Mouse (Mus musculus) kidney, adult 2 months (tissue): ENCODE measurements at regions not wholly inside any gene's neighbourhood (a gene's known extent, or its start where the extent isn't known, plus 50 kb on each side); places are given as distances from the start of the nearest gene placed in this dataset.

Experiments used
- DNase-seq: peaks from one replicate; pipeline ENCODE4 v3.0.0; 2021
- H3K27ac ChIP-seq: fragments of 200-500 bp; 2 replicates; pipeline ENCODE4 v1.5.1; 2012; ENCODE audit warnings: low read depth, low read length, control low read depth, inconsistent platforms; ENCODE audit not compliant: insufficient read depth
- H3K27me3 ChIP-seq: fragments of 200-500 bp; replicated peaks from 2 replicates; pipeline ENCODE4 v1.6.1; 2012; ENCODE audit warnings: mild to moderate bottlenecking, moderate library complexity, low read length, inconsistent platforms; ENCODE audit not compliant: control insufficient read depth, insufficient read depth
- H3K36me3 ChIP-seq: fragments of 200-500 bp; 2 replicates; pipeline ENCODE4 v1.6.1; 2012; ENCODE audit warnings: mild to moderate bottlenecking, moderate library complexity, low read length, inconsistent platforms; ENCODE audit not compliant: control insufficient read depth, insufficient read depth
- H3K4me1 ChIP-seq: fragments of 200-500 bp; 2 replicates; pipeline ENCODE4 v1.6.1; 2011; ENCODE audit warnings: low read length; ENCODE audit not compliant: control insufficient read depth, insufficient read depth
- H3K4me3 ChIP-seq: fragments of 200-500 bp; 2 replicates; pipeline ENCODE4 v1.5.1; 2011; ENCODE audit warnings: mild to moderate bottlenecking, low read depth, low read length, control low read depth; ENCODE audit not compliant: insufficient read depth
- CTCF ChIP-seq: fragments of 200-500 bp; conservative IDR thresholded peaks from 2 replicates; pipeline ENCODE4 v1.5.1; 2011; ENCODE audit warnings: low read depth, mild to moderate bottlenecking, control low read depth, low read length, moderate library complexity, mixed read lengths; ENCODE audit not compliant: insufficient read depth, insufficient read length
- POLR2A ChIP-seq: fragments of 200-500 bp; IDR thresholded peaks from one replicate; pipeline ENCODE4 v1.6.1; 2011; ENCODE audit warnings: low read depth, low read length, control low read depth
- WGBS: fragments of 180-500 bp; shearing (Covaris S2); methylation state at CpG from one replicate; pipeline ENCODE4 v1.1.7; 2018; 5-methylcytosine and 5-hydroxymethylcytosine counted together

DNA sequence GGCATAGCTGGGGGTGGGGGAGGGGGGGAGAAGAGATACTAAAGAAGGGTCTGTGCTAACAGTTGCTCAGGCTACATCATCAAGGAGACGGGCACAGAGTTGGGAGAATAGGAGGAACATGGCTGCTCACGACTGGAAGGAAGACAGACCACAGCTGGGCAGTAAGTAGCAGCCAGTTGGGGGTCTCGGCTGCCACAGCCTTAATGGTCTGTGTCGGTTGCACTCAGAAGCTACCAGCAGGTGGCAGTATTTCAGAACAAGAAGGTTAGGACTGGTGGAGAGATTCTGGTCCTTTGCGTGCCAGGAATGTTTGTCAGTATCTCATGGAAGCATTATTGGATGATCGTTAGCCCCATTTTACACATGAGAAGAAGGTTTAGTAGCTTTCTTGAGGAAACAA lies 185.9 kb downstream of the Cyp26b1 start:
- Histone ChIP-seq H3K36me3 (no peaks in the 10 kb centered on the region), H3K27ac (no peak overlapping the region), H3K27me3 (no peaks in the 10 kb centered on the region), H3K4me1 (no peaks in the 10 kb centered on the region), H3K4me3 (no peak overlapping the region)
- TF ChIP-seq POLR2A (no peak), CTCF (peak; percentile 72)
- 4% methylated on average over 6 of the region's 6 CpGs for WGBS
- peak; percentile 59 for DNase-seq

DNA sequence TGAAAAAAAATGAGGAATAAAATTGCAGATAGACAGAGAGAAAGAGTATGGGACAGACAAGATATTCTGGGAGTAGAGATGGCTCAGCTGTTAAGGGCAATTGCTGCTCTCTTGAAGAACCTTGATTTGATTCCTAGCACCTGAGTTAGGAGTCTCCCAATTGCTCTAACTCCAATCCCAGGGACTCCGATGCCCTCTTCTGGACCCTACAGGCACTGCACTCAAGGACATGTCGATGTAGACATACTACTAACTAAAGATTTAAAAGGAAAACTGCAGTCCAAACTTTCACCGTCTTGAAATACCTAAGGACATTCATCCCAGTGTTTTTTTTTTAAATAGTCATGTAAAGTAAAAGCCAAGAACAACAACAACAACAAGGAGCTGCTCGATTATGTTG lies 189.0 kb downstream of the Cyp26b1 start:
- Histone ChIP-seq H3K4me1 (no peaks in the 10 kb centered on the region), H3K27ac (no peak overlapping the region), H3K27me3 (0 out of 2 replicates have a peak, but pooled peaks cover 1% of the 10 kb centered on the region), H3K36me3 (no peaks in the 10 kb centered on the region), H3K4me3 (no peak overlapping the region)
- 67% methylated on average over 4 of the region's 4 CpGs for WGBS
- DNase-seq: peak; percentile 4
- TF ChIP-seq POLR2A: no peak
- peak; percentile 41 for TF ChIP-seq CTCF

DNA sequence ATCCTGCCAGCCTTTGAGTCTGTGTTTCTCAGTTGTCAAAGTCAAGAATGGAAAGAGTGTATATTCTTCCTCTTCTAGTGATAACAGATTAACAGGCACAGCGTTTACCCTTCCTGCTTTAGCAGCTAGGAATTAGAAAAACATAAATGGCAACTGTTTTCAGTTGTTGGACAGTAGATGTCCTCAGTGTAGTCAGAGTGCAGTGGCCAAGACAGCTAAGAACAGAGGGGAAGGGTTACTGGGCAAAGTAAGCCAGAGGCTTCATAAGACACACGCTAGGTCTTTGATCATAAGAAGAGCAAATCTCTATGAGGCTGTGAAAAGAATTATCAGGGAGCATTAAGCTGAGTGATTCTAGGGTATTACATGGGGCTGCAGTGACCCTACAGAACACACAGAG lies 191.3 kb downstream of the Cyp26b1 start:
- 0 out of 2 replicates have a peak, but pooled peaks cover 2% of the 10 kb centered on the region for H3K27me3 ChIP-seq
- TF ChIP-seq CTCF (no peak), POLR2A (no peak)
- 67% methylated on average over 2 of the region's 2 CpGs for WGBS

DNA sequence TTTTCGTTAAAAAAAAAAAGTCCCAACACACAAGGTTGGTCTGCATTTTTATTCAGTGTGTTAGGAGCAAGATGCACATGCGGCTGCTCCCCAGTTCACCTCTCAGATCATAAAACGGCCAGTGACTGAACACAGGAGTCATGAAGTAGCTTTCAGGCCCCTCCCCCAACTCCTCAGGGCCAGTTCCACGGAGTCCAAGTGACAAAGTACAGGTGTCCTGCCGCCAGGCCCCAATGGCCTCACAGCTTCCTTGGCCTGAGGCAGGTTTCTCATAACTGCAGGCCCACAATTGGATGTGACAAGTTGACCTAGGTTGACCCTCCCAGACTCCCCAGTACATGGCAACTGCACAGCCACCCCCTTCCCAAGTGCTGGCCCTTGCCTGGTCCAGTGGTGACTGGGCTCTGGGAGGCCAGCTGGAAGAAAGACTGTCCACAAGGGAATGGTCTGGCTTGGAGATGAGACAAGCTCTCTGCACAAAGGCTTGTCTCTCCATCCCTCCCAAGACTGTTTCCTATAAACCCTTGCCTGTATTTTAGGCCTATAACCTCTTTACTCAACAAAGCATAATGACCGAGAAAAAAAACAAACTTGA lies 199.1 kb downstream of the Cyp26b1 start:
- no peaks in the 10 kb centered on the region for H3K4me1 ChIP-seq
- H3K4me3 ChIP-seq: no peak overlapping the region
- H3K27ac ChIP-seq: no peak overlapping the region
- peak; percentile 36 for DNase-seq
- WGBS: 55% methylated on average over 6 of the region's 6 CpGs
- H3K27me3 ChIP-seq: 0 out of 2 replicates have a peak, but pooled peaks cover 1% of the 10 kb centered on the region
- no peaks in the 10 kb centered on the region for H3K36me3 ChIP-seq
- TF ChIP-seq POLR2A (no peak), CTCF (no peak)

More for the DNA sequence above, 191.3 kb downstream of the Cyp26b1 start:
- H3K4me3 ChIP-seq: no peak overlapping the region
- no peaks in the 10 kb centered on the region for H3K4me1 ChIP-seq
- DNase-seq: no peak
- no peaks in the 10 kb centered on the region for H3K36me3 ChIP-seq
- H3K27ac ChIP-seq: no peak overlapping the region

DNA sequence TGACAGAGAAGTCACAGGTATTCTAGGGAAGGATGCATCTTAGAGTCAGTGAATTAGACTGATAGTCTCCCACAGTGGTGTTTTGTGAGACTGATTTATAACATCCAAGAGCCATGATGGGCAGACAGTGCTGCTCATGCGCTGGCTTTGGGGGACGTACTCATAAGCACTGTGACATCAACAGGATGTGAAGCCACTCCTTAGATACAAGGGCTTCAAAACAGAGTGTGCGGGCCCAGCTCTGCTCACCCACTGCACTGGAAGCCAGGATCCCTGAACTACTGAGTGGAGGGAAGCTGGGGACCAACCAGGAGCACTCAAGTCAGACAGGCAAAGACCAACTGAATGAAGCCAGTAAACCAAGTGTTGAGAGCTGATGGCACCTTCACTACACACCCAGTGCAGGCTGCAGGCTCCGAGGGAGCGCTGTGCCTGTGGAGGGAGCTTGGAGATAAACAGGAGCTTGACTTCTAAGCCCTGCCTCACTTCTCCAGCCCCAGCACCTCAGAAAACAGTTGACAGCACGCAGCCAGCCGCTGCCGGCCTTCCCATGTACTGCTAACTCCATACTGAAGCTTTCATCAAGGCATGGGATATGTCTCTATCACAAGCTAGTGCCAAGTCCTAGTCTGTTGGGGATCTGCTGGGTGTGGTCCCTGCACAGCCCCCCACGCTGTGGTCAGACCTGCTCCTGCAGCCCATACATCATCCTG lies 200.0 kb downstream of the Cyp26b1 start:
- 78% methylated on average over 9 of the region's 9 CpGs for WGBS
- DNase-seq: no peak
- H3K4me1 ChIP-seq: no peaks in the 10 kb centered on the region
- no peaks in the 10 kb centered on the region for H3K27me3 ChIP-seq
- no peaks in the 10 kb centered on the region for H3K36me3 ChIP-seq
- H3K4me3 ChIP-seq: no peak overlapping the region
- TF ChIP-seq POLR2A: no peak
- no peak for TF ChIP-seq CTCF
- H3K27ac ChIP-seq: no peak overlapping the region

DNA sequence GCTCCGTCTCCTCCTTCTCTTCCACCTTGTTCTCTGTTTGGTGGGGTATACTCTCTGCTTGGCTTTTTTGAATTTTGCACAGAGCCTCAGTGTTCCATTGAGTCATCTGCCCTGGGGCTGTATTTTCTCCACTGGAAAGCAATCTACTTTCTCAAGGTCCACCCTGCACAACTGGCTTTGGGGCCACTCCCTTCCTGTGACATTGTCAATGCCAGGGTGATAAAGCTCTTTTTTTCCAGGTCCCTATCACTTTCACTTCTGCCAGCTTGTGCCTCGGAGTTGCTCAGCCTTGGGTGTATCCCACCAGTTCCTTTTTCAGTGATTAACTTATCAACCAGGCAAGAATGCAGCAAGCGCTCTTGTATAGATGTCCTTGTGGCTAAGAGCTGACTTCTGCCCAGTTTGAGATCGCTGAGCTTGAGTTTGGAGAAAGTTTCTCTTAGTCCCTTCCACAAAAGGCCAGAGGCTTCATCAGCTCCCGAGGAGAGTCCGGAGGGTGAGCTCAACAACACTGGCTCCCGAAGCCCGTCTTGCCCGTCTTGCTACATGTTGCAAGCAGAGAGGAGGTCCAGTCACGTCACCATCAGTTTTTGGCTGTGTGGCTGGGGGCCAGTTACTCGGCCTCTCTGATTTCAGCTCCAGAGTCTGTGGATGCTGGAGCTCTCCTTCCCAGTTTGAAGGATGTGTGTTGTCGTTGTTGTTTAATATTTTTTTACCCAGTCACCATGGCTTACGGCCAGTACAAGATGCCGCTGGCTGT lies 200.8 kb downstream of the Cyp26b1 start:
- WGBS: 86% methylated on average over 14 of the region's 14 CpGs
- no peaks in the 10 kb centered on the region for H3K4me1 ChIP-seq
- no peak for DNase-seq
- no peak overlapping the region for H3K27ac ChIP-seq
- no peaks in the 10 kb centered on the region for H3K36me3 ChIP-seq
- no peak overlapping the region for H3K4me3 ChIP-seq
- TF ChIP-seq POLR2A: no peak
- TF ChIP-seq CTCF: no peak
- H3K27me3 ChIP-seq: no peaks in the 10 kb centered on the region

DNA sequence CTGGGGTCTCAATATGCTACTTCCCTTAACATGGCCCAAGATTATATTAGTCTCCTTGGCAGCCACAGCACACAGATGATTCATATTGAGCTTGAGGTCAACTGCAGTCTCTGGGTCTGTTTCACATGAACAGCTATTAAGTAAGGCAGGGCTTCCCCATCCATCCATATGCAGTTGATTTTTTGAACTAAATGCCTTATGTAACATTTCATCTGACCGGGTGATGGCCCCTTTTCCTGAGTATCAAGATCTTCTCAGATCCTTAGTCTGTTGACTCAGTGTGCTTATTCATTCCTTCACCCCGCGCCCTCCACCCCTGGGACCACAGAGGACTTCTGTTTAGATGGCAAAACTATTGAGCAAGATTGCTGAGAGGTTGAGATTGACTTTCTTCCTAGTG lies 202.7 kb downstream of the Cyp26b1 start:
- 94% methylated on average over 3 of the region's 3 CpGs for WGBS
- Histone ChIP-seq H3K4me1 (no peaks in the 10 kb centered on the region), H3K27me3 (no peaks in the 10 kb centered on the region), H3K27ac (no peak overlapping the region), H3K36me3 (no peaks in the 10 kb centered on the region), H3K4me3 (no peak overlapping the region)
- no peak for TF ChIP-seq POLR2A
- no peak for DNase-seq
